Mouse (Mus musculus) heart, postnatal 14 days (tissue): ENCODE measurements around the gene Syngr1. TPM values are rescaled to one million over a fixed set of nuclear protein-coding genes. Genes with fewer than 3 reads are reported as not detected.
A peak's percentile ranks its signal among the peaks of the same experiment; 100 is the strongest.
"Not testable (repeated sequence)": the region's sequence is repeated elsewhere in the genome, so short reads cannot be mapped to it uniquely, and the experiment has no call there.

Source experiments
- DNase-seq, 2 experiments: peaks; one replicate each; pipeline ENCODE4 v3.0.0; 2021 to 2022
- intact Hi-C: fragments of 180-260 bp; cut with DNase I; formaldehyde crosslinking; loops from one replicate; pipeline ENCODE4 v1.15.1; 2025
- total RNA-seq, 2 experiments: library from RNA; stranded (reverse); gene quantifications; 2 replicates each; pipeline ENCODE4 v1.2.3; 2021

Syngr1 gene
- total RNA-seq, 2 experiments from 2014 or later, result 77.8 to 79.6 TPM

GRCm38 (mm10) chr15:80107143-80107542 is 16.0 kb downstream of the Syngr1 start:
- intact Hi-C loops, result no loop called here
- DNase-seq, result no peak

- intact Hi-C loops, result no loop called here
- DNase-seq, result no peak
Measured at GRCm38 (mm10) chr15:80107575-80107974, 16.4 kb downstream of the Syngr1 start.

- intact Hi-C loops, result no loop called here
- no peak for DNase-seq
Measured at GRCm38 (mm10) chr15:80111436-80111835, 20.3 kb downstream of the Syngr1 start.

GRCm38 (mm10) chr15:80112499-80112898 is 21.4 kb downstream of the Syngr1 start:
- intact Hi-C loops, result no loop called here

GRCm38 (mm10) chr15:80114414-80114813 is 23.3 kb downstream of the Syngr1 start:
- intact Hi-C loops, result no loop called here

More at GRCm38 (mm10) chr15:80112499-80112898, 21.4 kb downstream of the Syngr1 start:
- no peak for DNase-seq

GRCm38 (mm10) chr15:80115256-80115655 is 24.1 kb downstream of the Syngr1 start:
- DNase-seq, result no peak
- intact Hi-C loops, result no loop called here

More at GRCm38 (mm10) chr15:80114414-80114813, 23.3 kb downstream of the Syngr1 start:
- DNase-seq, result no peak

- no peak for DNase-seq
- intact Hi-C loops, result no loop called here
Measured at GRCm38 (mm10) chr15:80115866-80116794, 25.0 kb downstream of the Syngr1 start.

GRCm38 (mm10) chr15:80117154-80117553 is 26.0 kb downstream of the Syngr1 start:
- intact Hi-C loops, result no loop called here

GRCm38 (mm10) chr15:80119076-80119475 is 27.9 kb downstream of the Syngr1 start:
- intact Hi-C loops, result no loop called here

More at GRCm38 (mm10) chr15:80117154-80117553, 26.0 kb downstream of the Syngr1 start:
- no peak for DNase-seq

GRCm38 (mm10) chr15:80121721-80122325 is 30.7 kb downstream of the Syngr1 start:
- intact Hi-C loops, result no loop called here
- no peak for DNase-seq

More at GRCm38 (mm10) chr15:80119076-80119475, 27.9 kb downstream of the Syngr1 start:
- no peak for DNase-seq

- intact Hi-C loops, DNase-seq: not testable (repeated sequence)
Measured at GRCm38 (mm10) chr15:80122431-80122830, 31.3 kb downstream of the Syngr1 start.

GRCm38 (mm10) chr15:80124651-80125050 is 33.5 kb downstream of the Syngr1 start:
- DNase-seq, result no peak
- intact Hi-C loops, result no loop called here

- intact Hi-C loops, result no loop called here
- no peak for DNase-seq
Measured at GRCm38 (mm10) chr15:80127191-80127590, 36.1 kb downstream of the Syngr1 start.

GRCm38 (mm10) chr15:80129982-80130381 is 38.8 kb downstream of the Syngr1 start:
- intact Hi-C loops, result loop anchor here (5.0 kb wide), 2 partner anchors 38 to 97 kb away; partner anchors contain the start of genes Rpl3 and Syngr1
- no peak for DNase-seq

GRCm38 (mm10) chr15:80130689-80131088 is 39.6 kb downstream of the Syngr1 start:
- intact Hi-C loops, result loop anchor here (5.0 kb wide), 2 partner anchors 38 to 97 kb away; partner anchors contain the start of genes Rpl3 and Syngr1
- no peak for DNase-seq

- no peak for DNase-seq
- intact Hi-C loops, result loop anchor here (5.0 kb wide), 2 partner anchors 39 to 96 kb away; partner anchors contain the start of genes Rpl3 and Syngr1
Measured at GRCm38 (mm10) chr15:80131421-80131820, 40.3 kb downstream of the Syngr1 start.

- no peak for DNase-seq
- intact Hi-C loops, result loop anchor here (5.0 kb wide), 2 partner anchors 40 to 95 kb away; partner anchors contain the start of genes Rpl3 and Syngr1
Measured at GRCm38 (mm10) chr15:80132452-80132851, 41.3 kb downstream of the Syngr1 start.

GRCm38 (mm10) chr15:80132993-80133586 is 42.0 kb downstream of the Syngr1 start, which contains the start of gene Tab1:
Gene Tab1 (plus strand): TSS chr15:80133127.
- intact Hi-C loops, result loop anchor here (5.0 kb wide), 2 partner anchors 41 to 94 kb away; partner anchors contain the start of genes Rpl3 and Syngr1
- peak; percentile 94 to 97 for DNase-seq

GRCm38 (mm10) chr15:80133682-80134449 is 42.7 kb downstream of the Syngr1 start:
- intact Hi-C loops, result loop anchor here (5.0 kb wide), 2 partner anchors 42 to 93 kb away; partner anchors contain the start of genes Rpl3 and Syngr1
- DNase-seq, result peak; percentile 21 to 34
